Mouse (Mus musculus): ENCODE results near the gene Pax7. TPM values are rescaled to one million over a fixed set of nuclear protein-coding genes. Genes with fewer than 3 reads are reported as not detected.

The Pax7 gene
- total and polyA plus RNA-seq, 3 experiments, result not detected

GRCm38 (mm10) chr4:139809381-139809820 is 23.9 kb downstream of the Pax7 start:
- Histone ChIP-seq H3K27me3 (replicated peaks) (peaks cover 72% of the 10 kb centered on the region), H3K79me2 (replicated peaks; ENCODE audit: control insufficient read depth, extremely low read depth, insufficient read depth, poor library complexity, severe bottlenecking) (no peaks in the 10 kb centered on the region), H3K4me2 (ENCODE audit: insufficient read depth, low read depth, poor library complexity, severe bottlenecking) (no peak overlapping the region), H3K36me3 (replicated peaks in 1 of 2; ENCODE audit: control insufficient read depth in 1 of 2, insufficient read depth in 1 of 2, low read length in 1 of 2) (no peaks in the 10 kb centered on the region), H3K9ac (ENCODE audit: insufficient read depth, low read depth) (no peak overlapping the region), H3K4me3 (replicated peaks in 1 of 3; ENCODE audit: low read depth in 2 of 3, low read length in 2 of 3, poor library complexity in 1 of 3) (no peak overlapping the region), H3K4me1 (ENCODE audit: control insufficient read depth in 1 of 2, insufficient read depth in 2 of 2) (peaks cover 4 to 11% of the 10 kb centered on the region in 2 experiments), H3K9me3 (replicated peaks; ENCODE audit: low read length) (no peaks in the 10 kb centered on the region), H3K27ac (ENCODE audit: insufficient read depth, low read depth) (no peak overlapping the region)
- in situ Hi-C loops (cut with MboI; ENCODE audit: low pct_ligation_motif_present, low pct_unique_long_range_greater_than_20kb, low sequenced_read_pairs) (no loop called here), dilution Hi-C loops (cut with MboI; ENCODE audit: extremely low pct_ligation_motif_present, extremely low pct_unique_long_range_greater_than_20kb, low sequenced_read_pairs) (no loop called here)
- DNase-seq (ENCODE audit: extremely low read depth), result no peak
- no peak for TF ChIP-seq RAD21 (IDR thresholded peaks at IDR 0.05; ENCODE audit: low read depth, low read length)
- TF ChIP-seq ZMIZ1 (IDR thresholded peaks at IDR 0.05; ENCODE audit: low read depth, low read length), result no peak
- no peak for TF ChIP-seq BHLHE40 (IDR thresholded peaks at IDR 0.05; ENCODE audit: low read depth, low read length)
- no peak for TF ChIP-seq UBTF (IDR thresholded peaks at IDR 0.05; ENCODE audit: low read depth, low read length)
- no peak for TF ChIP-seq ETS1 (conservative IDR thresholded peaks at IDR 0.05; ENCODE audit: low read depth, low read length)
- no peak for TF ChIP-seq MYC (IDR thresholded peaks at IDR 0.05; ENCODE audit: low read depth, low read length)
- TF ChIP-seq JUND (conservative IDR thresholded peaks at IDR 0.05; ENCODE audit: low read depth, low read length), result no peak
- no peak for TF ChIP-seq E2F4 (IDR thresholded peaks at IDR 0.05; ENCODE audit: insufficient replicate concordance, low read depth, low read length)
- no peak for TF ChIP-seq POLR2AphosphoS2 (IDR thresholded peaks at IDR 0.05; ENCODE audit: low read depth, low read length)
- no peak for TF ChIP-seq HCFC1 (IDR thresholded peaks at IDR 0.05; ENCODE audit: low read depth, low read length)
- TF ChIP-seq EP300 (IDR thresholded peaks at IDR 0.05; ENCODE audit: low read length), result no peak
- TF ChIP-seq USF2 (conservative IDR thresholded peaks at IDR 0.05; ENCODE audit: low read depth, low read length), result no peak
- TF ChIP-seq GABPA (IDR thresholded peaks at IDR 0.05; ENCODE audit: insufficient replicate concordance, low read depth, low read length), result no peak
- TF ChIP-seq ZC3H11A (IDR thresholded peaks at IDR 0.05; ENCODE audit: low read depth, low read length), result no peak
- no peak for TF ChIP-seq TCF12 (IDR thresholded peaks at IDR 0.05; ENCODE audit: low read depth, low read length)

DNA sequence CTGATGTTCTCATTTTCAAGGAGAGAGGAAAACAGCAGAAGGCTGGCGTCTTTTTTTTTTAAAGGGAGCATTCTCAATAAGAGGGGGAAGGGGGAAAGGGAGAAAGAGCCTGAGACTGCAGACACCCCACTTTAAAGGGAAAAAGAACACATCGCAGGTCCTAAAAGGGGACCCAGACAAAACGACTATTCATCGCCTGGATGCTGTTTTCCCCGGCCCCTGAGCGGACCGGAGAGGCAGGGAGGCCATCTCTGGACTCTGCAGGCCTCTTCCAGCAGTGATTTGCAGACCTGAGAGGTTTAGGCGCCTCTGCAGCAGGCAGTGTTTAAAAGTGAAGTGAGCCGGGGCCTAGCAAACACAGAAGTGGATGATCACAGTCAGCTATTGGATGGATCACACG is 25.5 kb downstream of the Pax7 start:
- peaks cover 59% of the 10 kb centered on the region for H3K27me3 ChIP-seq (replicated peaks)
- no peaks in the 10 kb centered on the region for H3K9me3 ChIP-seq (replicated peaks; ENCODE audit: low read length)
- DNase-seq (ENCODE audit: extremely low read depth), result no peak
- dilution Hi-C loops (cut with MboI; ENCODE audit: extremely low pct_ligation_motif_present, extremely low pct_unique_long_range_greater_than_20kb, low sequenced_read_pairs) (no loop called here), in situ Hi-C loops (cut with MboI; ENCODE audit: low pct_ligation_motif_present, low pct_unique_long_range_greater_than_20kb, low sequenced_read_pairs) (no loop called here)
- no peak overlapping the region for H3K4me3 ChIP-seq (replicated peaks in 1 of 3; ENCODE audit: low read depth in 2 of 3, low read length in 2 of 3, poor library complexity in 1 of 3)
- H3K4me1 ChIP-seq (ENCODE audit: control insufficient read depth in 1 of 2, insufficient read depth in 2 of 2), result no peaks in the 10 kb centered on the region
- no peak overlapping the region for H3K9ac ChIP-seq (ENCODE audit: insufficient read depth, low read depth)
- TF ChIP-seq IRF4 (IDR thresholded peaks at IDR 0.05; ENCODE audit: low read depth, low read length) (no peak), USF1 (IDR thresholded peaks at IDR 0.05; ENCODE audit: low read depth, low read length) (no peak), RAD21 (IDR thresholded peaks at IDR 0.05; ENCODE audit: low read depth, low read length) (no peak), PAX5 (IDR thresholded peaks at IDR 0.05; ENCODE audit: low read length) (no peak), GABPA (IDR thresholded peaks at IDR 0.05; ENCODE audit: insufficient replicate concordance, low read depth, low read length) (no peak), E2F4 (IDR thresholded peaks at IDR 0.05; ENCODE audit: insufficient replicate concordance, low read depth, low read length) (no peak), USF2 (conservative IDR thresholded peaks at IDR 0.05; ENCODE audit: low read depth, low read length) (no peak), SIN3A (IDR thresholded peaks at IDR 0.05; ENCODE audit: low read length) (no peak), MEF2A (IDR thresholded peaks at IDR 0.05; ENCODE audit: borderline replicate concordance, low read depth, low read length) (no peak), POLR2A (IDR thresholded peaks at IDR 0.05; ENCODE audit: low read depth, low read length) (no peak), SMC3 (IDR thresholded peaks at IDR 0.05; ENCODE audit: low read depth, low read length) (no peak), NRF1 (IDR thresholded peaks at IDR 0.05; ENCODE audit: low read depth, low read length) (no peak), TBP (conservative IDR thresholded peaks at IDR 0.05; ENCODE audit: low read depth, low read length) (no peak), BHLHE40 (IDR thresholded peaks at IDR 0.05; ENCODE audit: low read depth, low read length) (no peak), UBTF (IDR thresholded peaks at IDR 0.05; ENCODE audit: low read depth, low read length) (no peak), CTCF (conservative IDR thresholded peaks at IDR 0.05 in 1 of 2, IDR thresholded peaks at IDR 0.05 in 1 of 2; ENCODE audit: low read depth in 2 of 2, low read length in 2 of 2) (no peak), ETS1 (conservative IDR thresholded peaks at IDR 0.05; ENCODE audit: low read depth, low read length) (no peak), MXI1 (IDR thresholded peaks at IDR 0.05; ENCODE audit: low read depth, low read length) (no peak), KAT2A (IDR thresholded peaks at IDR 0.05; ENCODE audit: insufficient replicate concordance, low read length) (no peak)
- no peak overlapping the region for H3K4me2 ChIP-seq (ENCODE audit: insufficient read depth, low read depth, poor library complexity, severe bottlenecking)
- H3K27ac ChIP-seq (ENCODE audit: insufficient read depth, low read depth), result no peak overlapping the region
- H3K36me3 ChIP-seq (replicated peaks in 1 of 2; ENCODE audit: control insufficient read depth in 1 of 2, insufficient read depth in 1 of 2, low read length in 1 of 2), result no peaks in the 10 kb centered on the region
- no peaks in the 10 kb centered on the region for H3K79me2 ChIP-seq (replicated peaks; ENCODE audit: control insufficient read depth, extremely low read depth, insufficient read depth, poor library complexity, severe bottlenecking)

Data from CH12.LX (cell line).